Mouse (Mus musculus): ENCODE measurements around the gene Cep95.

Gene Cep95

DNA sequence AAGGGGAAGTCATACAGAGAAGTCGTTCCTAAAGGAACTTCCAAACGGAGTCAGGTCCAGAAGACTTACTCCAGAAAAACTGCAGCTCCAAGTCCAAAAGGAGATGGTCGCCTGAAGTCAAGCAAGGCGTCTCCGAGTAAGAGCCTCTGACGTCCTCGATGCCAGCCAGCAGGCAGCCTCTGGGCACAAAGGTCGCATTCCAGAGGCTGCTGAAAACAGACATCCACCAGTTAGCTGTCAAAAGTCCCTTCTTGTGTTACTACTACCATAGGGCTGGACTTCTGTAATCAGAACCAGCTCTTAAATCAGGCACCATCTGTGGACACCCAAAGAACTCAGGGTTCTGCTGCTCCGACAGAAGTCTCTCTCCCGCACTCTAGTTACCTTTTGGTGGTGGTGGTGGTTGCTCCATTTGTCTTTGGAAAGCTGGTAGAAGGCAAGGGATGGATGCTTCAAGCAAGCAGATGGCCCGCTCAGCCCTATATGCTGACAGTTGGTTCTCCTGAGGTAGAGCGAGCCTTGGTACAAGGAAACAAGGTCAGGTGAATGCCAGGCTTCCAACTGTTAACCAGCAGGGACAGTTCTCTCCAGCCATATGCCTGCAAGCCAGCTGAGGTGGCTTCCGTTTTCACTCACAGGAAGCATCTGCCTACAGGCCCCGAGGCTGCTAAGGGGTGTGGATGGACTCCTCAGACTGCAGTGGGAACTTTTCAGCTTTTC is 25.7 kb downstream of the Cep95 start:
- DNase-seq (ENCODE audit: low read depth, low spot score): no peak

DNA sequence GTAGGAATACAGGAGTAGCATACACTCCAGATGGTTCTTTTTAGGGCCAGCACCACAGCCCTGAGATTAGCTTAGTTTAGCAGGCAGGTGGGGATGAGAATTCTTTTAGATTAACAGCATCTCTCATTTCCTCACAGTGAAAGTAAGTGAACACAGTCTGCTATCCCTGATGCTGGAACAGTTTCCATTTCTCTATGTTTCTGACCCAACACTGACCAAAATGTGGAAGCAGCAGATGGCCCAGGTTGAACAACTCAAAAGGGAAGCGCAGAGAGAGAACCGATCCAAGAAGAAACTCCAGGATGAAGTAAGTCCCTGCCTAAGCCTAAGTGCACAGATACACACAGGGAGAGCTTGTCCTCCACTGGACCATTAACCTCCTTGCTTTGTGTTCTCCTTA is 26.3 kb downstream of the Cep95 start:
- DNase-seq (ENCODE audit: low read depth, low spot score): no peak

GRCm38 (mm10) chr11:106815761-106816160 is 26.7 kb downstream of the Cep95 start:
- DNase-seq (ENCODE audit: low read depth, low spot score): no peak

DNA sequence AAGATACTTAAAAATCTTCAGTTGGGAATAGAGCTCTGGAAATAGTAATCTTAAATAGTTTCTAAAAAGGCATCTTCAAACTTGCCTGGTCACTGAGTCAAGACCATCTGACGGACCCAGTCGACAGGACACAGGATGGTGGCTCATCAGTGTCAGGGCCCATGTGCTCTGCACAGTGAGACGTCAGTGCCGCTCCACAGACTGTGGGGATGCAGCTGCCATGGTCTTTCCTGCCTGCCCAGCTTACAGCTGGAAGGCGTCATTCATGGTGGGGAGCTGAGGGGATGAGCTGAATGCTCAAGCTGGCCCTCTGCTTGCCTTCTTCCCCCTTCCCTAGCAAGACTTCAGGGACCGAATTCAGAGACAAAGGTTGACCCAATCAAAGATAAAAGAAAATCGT is 27.3 kb downstream of the Cep95 start:
- no peak for DNase-seq (ENCODE audit: low read depth, low spot score)

DNA sequence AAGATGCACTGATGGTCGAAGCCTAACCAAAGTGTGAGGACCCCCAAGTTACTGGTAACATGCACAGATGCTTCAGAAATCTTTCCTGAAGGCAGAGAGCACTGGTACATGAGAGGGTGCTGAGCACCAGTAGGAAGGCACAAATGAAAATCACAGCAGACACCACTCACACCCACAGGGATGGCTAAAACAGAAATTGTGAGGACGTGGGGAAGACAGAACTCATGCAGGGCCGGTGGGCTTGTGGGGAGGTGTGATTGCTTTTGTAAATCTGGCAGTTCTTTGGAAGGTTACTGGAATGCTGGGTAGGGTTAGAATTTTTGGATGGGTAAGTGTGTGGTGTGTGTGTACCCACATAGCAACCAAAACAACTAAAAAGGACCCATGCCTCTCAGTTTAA is 28.1 kb downstream of the Cep95 start:
- DNase-seq (ENCODE audit: low read depth, low spot score): no peak

DNA sequence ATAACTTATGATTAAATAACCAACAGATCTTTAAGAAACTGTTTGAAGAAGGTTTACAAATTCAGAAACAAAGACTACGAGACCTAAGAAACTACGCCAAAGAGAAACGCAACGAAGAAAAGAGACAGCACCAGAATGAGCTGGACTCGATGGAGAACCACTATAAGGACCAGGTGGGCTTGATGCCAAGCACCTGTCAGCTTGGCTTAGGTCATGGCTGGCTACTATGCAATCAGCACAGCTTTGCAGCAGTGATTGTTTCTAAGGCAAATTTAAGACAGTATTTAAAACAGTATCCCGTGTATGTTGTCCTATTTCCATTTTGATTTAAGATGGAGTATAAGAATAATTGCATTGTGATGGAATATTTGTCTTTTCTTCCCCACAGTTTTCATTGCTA is 28.8 kb downstream of the Cep95 start:
- DNase-seq (ENCODE audit: low read depth, low spot score): no peak

GRCm38 (mm10) chr11:106818341-106818740 is 29.3 kb downstream of the Cep95 start:
- DNase-seq (ENCODE audit: low read depth, low spot score): no peak

DNA sequence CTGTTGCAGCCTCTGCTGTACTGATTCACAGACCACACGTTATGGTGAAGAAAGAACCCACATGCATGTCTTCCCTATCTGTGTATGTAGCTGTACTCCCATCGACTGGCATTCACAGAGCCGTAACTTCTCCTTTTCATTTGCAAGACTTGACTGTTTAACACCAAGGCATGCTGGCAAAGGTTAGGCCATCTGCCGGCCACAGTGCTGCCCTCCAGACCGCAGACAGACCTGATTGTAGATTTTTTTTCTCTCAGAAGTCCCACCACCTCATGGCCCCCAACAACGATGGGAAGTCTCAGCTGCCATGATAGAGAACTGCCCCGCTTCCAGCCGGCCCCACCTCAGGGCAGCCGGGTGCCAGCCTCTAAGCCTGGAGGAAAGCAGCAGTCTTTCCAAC is 30.5 kb downstream of the Cep95 start:
- no peak for DNase-seq (ENCODE audit: low read depth, low spot score)

DNA sequence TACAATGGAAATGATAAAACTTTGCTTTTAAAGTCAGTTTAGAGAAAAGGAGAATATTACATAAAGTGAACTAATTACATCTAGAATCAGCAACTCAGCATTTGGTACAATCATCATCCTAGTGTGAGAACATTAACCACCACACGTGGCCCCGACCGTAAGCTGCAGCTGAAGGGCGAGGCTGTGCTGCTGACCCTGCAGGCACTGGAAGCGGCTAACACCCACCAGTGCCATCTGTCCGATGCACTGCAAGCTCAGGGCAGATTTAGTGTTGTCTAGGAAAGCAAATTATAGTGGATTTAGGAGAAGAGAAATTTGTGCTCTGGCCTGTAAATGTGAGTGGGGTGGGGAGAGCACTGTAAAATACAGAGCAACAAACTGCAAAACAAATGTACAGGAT is 31.2 kb downstream of the Cep95 start:
- DNase-seq (ENCODE audit: low read depth, low spot score): no peak

GRCm38 (mm10) chr11:106820972-106821371 is 31.9 kb downstream of the Cep95 start:
- DNase-seq (ENCODE audit: low read depth, low spot score): no peak

- DNase-seq (ENCODE audit: low read depth, low spot score): no peak
Observed at GRCm38 (mm10) chr11:106821397-106821796, 32.3 kb downstream of the Cep95 start.

- DNase-seq (ENCODE audit: low read depth, low spot score): no peak
Observed at GRCm38 (mm10) chr11:106822491-106822890, 33.4 kb downstream of the Cep95 start.

- DNase-seq (ENCODE audit: low read depth, low spot score): no peak
Observed at GRCm38 (mm10) chr11:106822911-106823310, 33.9 kb downstream of the Cep95 start.

DNA sequence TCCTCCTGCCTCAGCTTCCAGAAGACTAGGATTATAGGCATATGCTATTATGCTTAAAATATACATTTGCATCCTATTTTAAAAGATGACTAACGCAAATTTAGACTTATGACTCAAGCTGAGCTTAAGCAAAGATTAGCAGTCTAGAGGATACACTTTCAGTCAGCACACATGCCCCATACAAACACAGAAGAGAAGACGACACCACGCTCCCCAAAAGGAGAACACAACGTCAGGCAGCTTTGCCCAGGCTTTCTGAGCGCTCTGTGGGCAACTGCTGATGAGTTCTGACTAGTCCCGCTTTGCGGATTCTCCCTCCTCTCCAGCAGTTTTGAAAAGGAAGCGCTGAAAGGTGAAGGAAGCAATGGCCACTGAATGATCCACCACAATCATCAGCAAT is 34.7 kb downstream of the Cep95 start:
- DNase-seq (ENCODE audit: low read depth, low spot score): no peak

GRCm38 (mm10) chr11:106824403-106824802 is 35.4 kb downstream of the Cep95 start:
- DNase-seq (ENCODE audit: low read depth, low spot score): no peak

- DNase-seq (ENCODE audit: low read depth, low spot score): no peak
Observed at GRCm38 (mm10) chr11:106828079-106828478, 39.0 kb downstream of the Cep95 start.

- DNase-seq (ENCODE audit: low read depth, low spot score): no peak
Observed at GRCm38 (mm10) chr11:106842002-106842401, 53.0 kb downstream of the Cep95 start.

- peak; percentile 2 for DNase-seq (ENCODE audit: low read depth, low spot score)
Observed at GRCm38 (mm10) chr11:106851438-106851837, 62.4 kb downstream of the Cep95 start.

Measured in embryo, embryonic 11.5 days (tissue).